Mouse (Mus musculus) bone marrow, adult 2 months (tissue): ENCODE measurements around the gene Slc26a10. TPM values are rescaled to one million over a fixed set of nuclear protein-coding genes. Genes with fewer than 3 reads are reported as not detected.

Experiments
- H3K27ac ChIP-seq: fragments of 200-500 bp; 2 replicates; pipeline ENCODE4 v1.5.1; 2012; ENCODE audit warnings: low read depth, mild to moderate bottlenecking, control low read depth, inconsistent platforms, low read length; ENCODE audit not compliant: control insufficient read depth, poor library complexity, insufficient read depth
- H3K4me1 ChIP-seq: fragments of 200-500 bp; 2 replicates; pipeline ENCODE4 v1.6.1; 2011; ENCODE audit warnings: low read length; ENCODE audit not compliant: control insufficient read depth, insufficient read depth
- H3K4me3 ChIP-seq: fragments of 200-500 bp; replicated peaks from 2 replicates; pipeline ENCODE3; 2011; ENCODE audit warnings: mild to moderate bottlenecking, low read depth, low read length, control low read depth; ENCODE audit not compliant: control insufficient read depth
- CTCF ChIP-seq: fragments of 200-500 bp; IDR thresholded peaks from 2 replicates; pipeline ENCODE4 v1.5.1; 2011; ENCODE audit warnings: low read length, control low read depth; ENCODE audit not compliant: control insufficient read depth, insufficient read depth
- POLR2A ChIP-seq: fragments of 200-500 bp; IDR thresholded peaks from 2 replicates; pipeline ENCODE4 v1.6.1; 2011; ENCODE audit warnings: low read depth, mild to moderate bottlenecking, control low read depth, low read length, borderline replicate concordance; ENCODE audit not compliant: control insufficient read depth
- WGBS: fragments of 180-500 bp; shearing (Covaris S2); methylation state at CpG from one replicate; pipeline ENCODE4 v1.1.7; 2018; 5-methylcytosine and 5-hydroxymethylcytosine counted together
- polyA plus RNA-seq: library from polyadenylated mRNA; stranded (reverse); fragments of >200 nt; gene quantifications from 2 replicates; pipeline ENCODE4 v1.2.4, GENCODE M21; 2011; ENCODE audit warnings: low replicate concordance; ENCODE audit not compliant: missing spikeins, insufficient read depth, insufficient read length

Gene Slc26a10
- polyA plus RNA-seq, 1 experiment = not detected

DNA sequence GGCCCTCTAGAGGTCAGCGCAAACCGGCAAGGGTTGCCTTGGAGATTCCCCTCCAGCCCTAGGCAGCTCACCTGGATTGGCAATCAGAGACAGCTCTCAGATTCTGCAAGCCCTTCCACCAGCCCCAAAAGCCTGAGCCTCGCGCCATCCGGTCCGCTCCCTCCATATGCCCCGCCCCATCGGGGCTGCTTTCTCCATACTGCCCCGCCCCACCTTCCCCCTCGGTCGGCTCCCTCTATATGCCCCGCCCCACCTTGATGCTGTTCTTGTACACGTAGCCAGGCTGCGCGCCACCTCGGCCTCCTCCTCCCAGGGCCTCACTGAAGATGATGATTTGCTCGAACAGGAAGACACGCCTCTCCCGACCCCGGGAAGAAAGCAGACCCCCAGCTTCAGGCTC is 3.3 kb upstream of the Slc26a10 start:
- Histone ChIP-seq H3K4me3 (no peak overlapping the region), H3K4me1 (no peaks in the 10 kb centered on the region), H3K27ac (no peak overlapping the region)
- WGBS = 23% methylated on average over 20 of the region's 20 CpGs
- TF ChIP-seq CTCF = no peak
- TF ChIP-seq POLR2A = no peak

DNA sequence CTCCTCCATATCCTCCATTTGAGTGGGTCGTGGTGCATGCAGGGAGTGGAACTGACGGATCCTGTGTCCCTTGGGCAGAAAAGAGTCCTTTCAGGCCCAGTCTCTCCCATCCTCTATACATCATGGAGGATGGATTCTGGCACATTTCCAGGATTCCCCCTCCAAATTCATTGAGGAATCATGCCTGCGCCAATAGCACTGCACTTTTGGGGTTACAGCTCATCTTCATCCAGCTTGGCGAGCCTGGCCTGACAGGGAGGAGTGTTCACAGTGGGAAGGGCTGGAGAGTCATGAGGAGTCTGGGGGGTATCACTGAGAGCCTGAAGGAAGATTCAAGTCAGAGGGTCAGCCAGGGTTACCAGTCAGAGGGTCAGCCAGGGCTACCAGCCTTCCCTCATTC is 2.2 kb upstream of the Slc26a10 start:
- no peak for TF ChIP-seq POLR2A
- H3K4me1 ChIP-seq = peaks cover 2% of the 10 kb centered on the region; the same call in 1 of the 2 replicates
- no peak overlapping the region for H3K27ac ChIP-seq
- 86% methylated on average over 4 of the region's 4 CpGs for WGBS
- no peak overlapping the region for H3K4me3 ChIP-seq

DNA sequence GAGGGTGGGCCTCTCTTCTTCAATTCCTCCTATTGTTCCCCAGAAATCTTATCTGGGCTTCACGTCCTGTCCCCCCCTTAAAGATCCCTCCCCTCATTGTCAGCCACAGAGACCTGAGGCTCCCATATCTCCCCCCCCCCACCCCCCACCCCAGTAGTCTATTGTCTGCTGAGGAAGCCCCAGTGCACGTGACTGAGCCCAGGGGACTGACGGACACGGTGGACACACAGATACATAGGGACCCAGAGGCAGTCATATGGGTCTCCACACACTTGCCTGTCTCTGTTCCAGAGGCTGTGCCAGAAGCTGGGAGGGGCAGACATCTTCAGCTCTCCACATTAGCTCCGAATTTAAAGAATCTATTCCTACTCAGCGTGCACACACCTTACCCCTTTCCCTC is 1.1 kb upstream of the Slc26a10 start:
- Histone ChIP-seq H3K27ac (no peak overlapping the region), H3K4me3 (no peak overlapping the region), H3K4me1 (peaks cover 2% of the 10 kb centered on the region; the same call in 1 of the 2 replicates)
- 72% methylated on average over 6 of the region's 6 CpGs for WGBS
- no peak for TF ChIP-seq CTCF
- TF ChIP-seq POLR2A = no peak

DNA sequence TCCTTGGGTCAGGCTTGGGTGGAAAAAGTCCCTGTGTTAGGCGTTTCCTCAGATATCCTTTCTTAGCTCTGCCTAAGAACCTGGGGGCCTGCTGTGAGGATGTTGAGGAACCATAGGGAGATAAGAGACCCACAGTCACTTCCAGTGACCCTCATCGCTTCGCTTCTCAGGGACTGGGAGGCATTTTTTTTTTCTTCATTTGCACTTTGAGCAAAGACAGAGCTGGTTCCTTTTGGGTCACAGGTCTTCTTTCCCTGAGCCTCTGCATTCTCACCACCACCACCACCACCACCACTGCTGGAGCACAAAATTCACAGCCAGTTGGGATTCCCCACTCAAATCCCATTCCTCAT is 226 bp upstream of the Slc26a10 start:
- Histone ChIP-seq H3K4me1 (peaks cover 2% of the 10 kb centered on the region; the same call in 1 of the 2 replicates), H3K27ac (no peak overlapping the region), H3K4me3 (no peak overlapping the region)
- WGBS = 47% methylated on average over 3 of the region's 3 CpGs
- TF ChIP-seq CTCF (no peak), POLR2A (no peak)

DNA sequence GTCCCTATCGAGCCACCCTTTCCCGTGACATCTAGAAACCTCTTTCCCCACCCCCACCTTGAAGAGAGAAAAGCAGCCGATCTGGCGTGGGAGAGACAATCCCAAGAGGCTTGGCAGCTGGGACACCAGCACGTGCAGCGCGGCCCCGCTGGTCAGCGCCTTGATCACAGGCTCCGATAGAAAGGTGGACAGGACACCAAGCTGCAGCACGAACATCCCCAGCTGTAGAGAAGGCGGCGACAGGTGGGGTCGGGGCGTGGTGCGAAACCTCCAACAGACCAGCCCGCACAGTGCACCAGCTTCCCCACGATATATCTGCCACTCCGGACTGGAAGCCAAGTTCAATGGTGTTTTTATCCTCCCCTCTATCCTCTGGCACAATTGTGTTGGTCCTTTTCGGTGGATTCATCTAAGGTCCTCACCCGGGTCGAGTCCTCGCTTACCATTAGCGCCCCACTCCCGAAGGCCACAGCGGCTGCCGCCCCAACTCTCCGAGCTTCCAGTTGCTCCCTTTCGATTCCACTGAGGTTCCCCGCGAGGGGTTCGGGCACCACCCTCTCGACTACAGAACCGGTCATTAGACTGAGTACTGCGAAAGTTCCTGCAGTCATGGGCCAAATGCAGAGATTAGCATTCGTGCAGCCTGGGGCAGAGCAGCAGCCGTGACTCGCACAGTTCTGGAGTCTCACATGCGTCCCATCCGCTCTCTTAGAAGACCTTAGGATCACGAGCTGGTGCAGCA is 2.0 kb downstream of the Slc26a10 start:
- no peak overlapping the region for H3K4me3 ChIP-seq
- 4% methylated on average over 41 of the region's 41 CpGs for WGBS
- peaks cover 2% of the 10 kb centered on the region; the same call in 1 of the 2 replicates for H3K4me1 ChIP-seq
- no peak overlapping the region for H3K27ac ChIP-seq
- TF ChIP-seq CTCF (no peak), POLR2A (no peak)

DNA sequence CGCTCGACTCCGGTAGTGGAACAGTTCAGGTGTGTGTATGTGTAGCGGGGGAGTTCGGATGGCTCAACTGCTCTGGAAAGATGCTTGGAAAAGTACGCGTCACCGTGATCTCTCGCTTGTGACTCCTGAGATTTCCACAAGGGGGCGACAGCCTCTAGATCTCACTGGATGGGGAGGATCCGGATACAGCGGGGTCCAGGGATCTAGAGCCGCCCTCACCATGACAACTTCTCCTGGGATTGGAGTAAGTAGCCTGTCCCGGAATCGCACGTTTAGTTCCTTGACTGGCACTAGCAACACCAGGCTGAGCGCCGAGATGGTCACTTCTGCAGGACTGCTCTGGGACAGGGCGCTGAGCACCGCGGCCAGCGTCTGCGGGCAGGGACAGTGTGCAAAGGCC is 2.7 kb downstream of the Slc26a10 start:
- H3K27ac ChIP-seq = no peak overlapping the region
- H3K4me3 ChIP-seq = no peak overlapping the region
- 3% methylated on average over 23 of the region's 23 CpGs for WGBS
- H3K4me1 ChIP-seq = peaks cover 2% of the 10 kb centered on the region; the same call in 1 of the 2 replicates
- TF ChIP-seq POLR2A (no peak), CTCF (peak; percentile 79)

DNA sequence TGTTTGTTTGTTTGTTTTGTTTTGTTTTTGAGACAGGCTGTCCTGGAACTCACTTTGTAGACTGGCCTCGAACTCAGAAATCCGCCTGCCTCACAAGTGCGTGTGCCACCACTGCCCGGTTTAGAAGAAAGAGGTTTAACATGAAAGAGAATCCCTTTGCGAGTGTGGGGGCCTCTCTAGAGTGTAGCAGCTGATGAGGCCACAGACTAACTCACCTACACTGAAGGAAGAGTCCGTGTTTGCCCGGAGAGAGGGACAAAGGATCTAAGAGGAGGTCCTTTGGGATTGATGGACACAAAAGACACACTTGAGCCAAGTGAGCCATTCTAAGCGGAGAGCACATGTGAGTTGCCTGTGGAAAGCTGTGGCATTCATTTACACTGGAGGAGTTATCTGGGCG is 3.2 kb downstream of the Slc26a10 start:
- TF ChIP-seq CTCF (no peak), POLR2A (no peak)
- 20% methylated on average over 9 of the region's 9 CpGs for WGBS
- H3K4me1 ChIP-seq = peaks cover 2% of the 10 kb centered on the region; the same call in 1 of the 2 replicates
- no peak overlapping the region for H3K4me3 ChIP-seq
- no peak overlapping the region for H3K27ac ChIP-seq

DNA sequence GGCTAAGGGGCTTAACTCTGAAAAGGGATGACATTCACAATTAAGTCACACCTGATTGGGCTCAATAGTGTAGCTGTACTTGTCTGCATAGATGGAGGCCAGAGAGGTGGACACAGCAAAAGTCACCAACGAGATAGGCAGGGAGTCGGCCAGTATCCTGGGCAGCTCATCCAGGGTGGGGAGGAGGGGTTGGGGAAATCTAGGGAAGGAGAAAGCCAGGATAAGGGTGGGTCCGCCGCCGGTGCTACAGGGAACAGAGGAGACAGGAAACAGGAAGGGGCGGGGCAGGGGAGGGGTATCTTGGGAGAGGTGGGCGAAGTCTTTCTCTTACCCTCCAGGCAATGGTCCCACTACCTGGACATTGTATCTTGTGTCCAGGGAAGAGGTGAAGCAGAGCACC is 3.7 kb downstream of the Slc26a10 start:
- no peak overlapping the region for H3K4me3 ChIP-seq
- H3K27ac ChIP-seq = no peak overlapping the region
- 5% methylated on average over 7 of the region's 7 CpGs for WGBS
- no peak for TF ChIP-seq CTCF
- TF ChIP-seq POLR2A = no peak
- H3K4me1 ChIP-seq = peaks cover 2% of the 10 kb centered on the region; the same call in 1 of the 2 replicates

DNA sequence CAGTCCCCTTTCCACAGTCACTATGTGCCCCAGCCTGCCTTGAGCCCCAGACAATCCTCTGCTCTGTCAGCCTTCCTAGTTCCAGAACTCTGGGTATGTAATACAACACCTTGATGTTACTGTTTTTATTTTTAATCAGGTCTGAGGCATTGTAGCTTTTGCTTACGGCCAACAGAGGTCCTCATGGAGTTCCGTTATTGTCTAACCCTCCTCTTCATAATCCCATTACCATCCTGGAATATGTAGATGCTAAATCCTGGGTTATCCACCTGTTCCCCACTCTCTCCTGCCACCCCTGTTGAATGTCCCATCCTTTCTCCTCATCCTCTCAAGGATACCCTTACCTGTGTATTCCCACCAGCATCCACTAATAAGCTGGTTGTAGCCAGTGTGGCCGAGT is 4.2 kb downstream of the Slc26a10 start:
- peaks cover 2% of the 10 kb centered on the region; the same call in 1 of the 2 replicates for H3K4me1 ChIP-seq
- H3K27ac ChIP-seq = no peak overlapping the region
- TF ChIP-seq CTCF (no peak), POLR2A (no peak)
- no peak overlapping the region for H3K4me3 ChIP-seq
- WGBS = 34% methylated on average over 3 of the region's 3 CpGs

DNA sequence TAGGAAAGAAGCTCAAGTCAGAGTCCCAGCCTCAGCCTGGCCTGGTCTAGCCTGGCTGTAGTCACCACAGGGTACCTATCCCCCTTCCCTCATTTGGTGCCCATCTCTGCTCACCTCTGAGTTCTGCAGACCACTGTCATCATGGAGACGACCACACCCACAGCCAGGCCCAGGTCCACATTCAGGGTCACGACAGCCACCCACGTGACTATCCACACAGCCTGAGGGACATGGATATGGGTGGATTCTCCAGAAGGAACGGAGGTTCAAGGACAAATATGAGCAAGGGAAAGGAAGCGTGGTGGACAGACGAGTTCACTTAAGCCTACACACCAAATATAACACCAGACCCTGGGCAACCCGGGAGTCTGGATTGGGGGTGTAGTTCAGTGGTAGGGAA is 6.3 kb downstream of the Slc26a10 start:
- Histone ChIP-seq H3K27ac (no peak overlapping the region), H3K4me3 (no peak overlapping the region), H3K4me1 (peaks cover 2% of the 10 kb centered on the region; the same call in 1 of the 2 replicates)
- WGBS = 78% methylated on average over 7 of the region's 7 CpGs
- TF ChIP-seq POLR2A (no peak), CTCF (no peak)
